Mouse (Mus musculus) ES-E14 (cell line): ENCODE measurements at regions not wholly inside any gene's neighbourhood (a gene's known extent, or its start where the extent isn't known, plus 50 kb on each side); places are given as distances from the start of the nearest gene placed in this dataset.

ENCODE experiments used
- CHD2 ChIP-seq: IDR thresholded peaks from 2 replicates; pipeline ENCODE4 v1.6.1; 2014; ENCODE audit warnings: mild to moderate bottlenecking, low read depth, low read length, inconsistent platforms
- HCFC1 ChIP-seq: IDR thresholded peaks from 2 replicates; pipeline ENCODE4 v1.6.1; 2012; ENCODE audit warnings: low read length, inconsistent platforms, borderline replicate concordance; ENCODE audit not compliant: insufficient read depth
- MAFK ChIP-seq: IDR thresholded peaks from 2 replicates; pipeline ENCODE4 v1.6.1; 2014; ENCODE audit warnings: mild to moderate bottlenecking, low read depth, low read length, inconsistent platforms; ENCODE audit not compliant: insufficient read depth
- ZC3H11A ChIP-seq: IDR thresholded peaks from 2 replicates; pipeline ENCODE4 v1.6.1; 2012; ENCODE audit warnings: low read depth, mild to moderate bottlenecking, inconsistent platforms, low read length, borderline replicate concordance
- ZNF384 ChIP-seq: IDR thresholded peaks from 2 replicates; pipeline ENCODE4 v1.6.1; 2012; ENCODE audit warnings: low read depth, low read length, inconsistent platforms

DNA sequence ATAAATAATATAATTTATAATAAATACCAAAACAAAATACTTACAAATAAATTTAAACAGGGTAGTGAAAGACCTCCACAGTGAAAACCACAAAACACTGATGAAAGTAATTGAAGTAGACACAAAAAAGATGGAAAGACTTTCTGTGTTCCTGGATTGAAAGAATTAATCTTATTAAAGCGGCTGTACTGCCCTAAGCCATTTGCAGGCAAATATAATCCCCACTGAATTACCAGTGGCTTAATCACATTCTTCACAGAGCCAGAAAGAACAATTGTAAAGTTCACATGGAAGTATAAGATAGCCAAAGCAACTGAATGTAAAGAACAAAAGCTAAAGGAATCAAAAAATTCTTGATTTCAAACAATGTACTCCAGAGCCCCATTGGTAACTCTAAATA, 298.8 kb downstream of the Edem1 start:
- TF ChIP-seq HCFC1 (no peak), ZNF384 (no peak), CHD2 (no peak), MAFK (no peak), ZC3H11A (no peak)
